28 mouse cellular contexts compared by ENCODE assay signal in the genomic region with DNA sequence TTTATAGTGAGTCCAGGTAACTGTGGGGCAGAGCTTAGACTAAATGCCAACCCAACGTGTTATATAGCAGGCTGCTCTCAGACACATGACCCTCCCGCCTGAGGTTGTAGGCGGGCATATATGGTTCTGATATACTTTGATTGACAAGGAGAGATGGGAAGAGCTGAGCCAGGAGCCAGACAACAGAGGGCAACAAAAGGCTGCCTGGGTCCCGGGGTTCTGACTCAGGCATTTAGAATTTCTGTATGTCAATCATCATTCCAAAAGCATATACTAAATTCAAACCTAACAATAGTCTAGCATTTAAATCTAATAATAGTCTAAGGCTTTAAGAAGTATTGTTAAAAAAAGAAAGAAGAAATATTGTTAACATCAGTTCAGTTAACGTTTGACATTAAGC.
"Had no signal": no experiment of that assay in that cellular context is flagged by ENCODE, and none has a peak within 500 bp of the region (broad histone marks: within the 10 kb centered on the region; RNA-seq: fewer than 3 reads in every experiment).

No protein-coding gene starts in this region.

- ATAC-seq: hindbrain, embryonic 16.5 days; inflammation-experienced regulatory T-cells, adult 6 months; intestine, embryonic 15.5 days; intestine, postnatal 0 days; liver, embryonic 12.5 days had no signal

- H3K4me1 ChIP-seq: heart, embryonic 10.5 days; hindbrain, embryonic 10.5 days; hindbrain, embryonic 12.5 days; intestine, embryonic 15.5 days; kidney, embryonic 15.5 days; limb, embryonic 13.5 days; limb, embryonic 15.5 days; liver, embryonic 12.5 days had no signal

- DNase-seq: gastrocnemius, adult 2 months; gastrocnemius, postnatal 10 days; gastrocnemius, postnatal 25 days; heart, adult 18-20 months; heart, postnatal 10 days; heart, postnatal 4 days; kidney, adult 18-20 months; kidney, adult 9 months; kidney, postnatal 14 days; kidney, postnatal 36 days; layer of hippocampus, adult 9-11 months; layer of hippocampus, postnatal 36 days; left cerebral cortex, postnatal 4 days had no signal

- H3K27me3 ChIP-seq: hindbrain, embryonic 12.5 days; intestine, embryonic 15.5 days; limb, embryonic 15.5 days had no signal

- H3K36me3 ChIP-seq: heart, embryonic 10.5 days; heart, embryonic 12.5 days; hindbrain, embryonic 10.5 days; hindbrain, embryonic 12.5 days; intestine, embryonic 15.5 days; kidney, embryonic 15.5 days; limb, embryonic 13.5 days; limb, embryonic 15.5 days; liver, embryonic 12.5 days had no signal

- H3K27ac ChIP-seq: gastrocnemius, adult 2 months; heart, embryonic 10.5 days; hindbrain, embryonic 10.5 days; hindbrain, embryonic 12.5 days; hindbrain, embryonic 14.5 days; intestine, embryonic 15.5 days; kidney, embryonic 15.5 days; kidney, postnatal 0 days; limb, embryonic 13.5 days; limb, embryonic 15.5 days; liver, embryonic 12.5 days; liver, embryonic 14.5 days had no signal

- H3K9ac ChIP-seq: heart, embryonic 12.5 days; hindbrain, embryonic 12.5 days; hindbrain, embryonic 14.5 days; intestine, embryonic 15.5 days; kidney, embryonic 15.5 days; limb, embryonic 13.5 days; limb, embryonic 15.5 days; liver, embryonic 12.5 days; liver, embryonic 14.5 days had no signal

- H3K4me3 ChIP-seq: gastrocnemius, adult 2 months; heart, embryonic 10.5 days; heart, embryonic 12.5 days; hindbrain, embryonic 10.5 days; hindbrain, embryonic 12.5 days; intestine, embryonic 15.5 days; kidney, embryonic 15.5 days; limb, embryonic 13.5 days; limb, embryonic 15.5 days; liver, embryonic 12.5 days had no signal

- H3K9me3 ChIP-seq: heart, embryonic 10.5 days; heart, embryonic 12.5 days; hindbrain, embryonic 10.5 days; hindbrain, embryonic 12.5 days; intestine, embryonic 15.5 days; kidney, embryonic 15.5 days; limb, embryonic 13.5 days; limb, embryonic 15.5 days; liver, embryonic 12.5 days had no signal

- H3K4me2 ChIP-seq: heart, embryonic 12.5 days; hindbrain, embryonic 12.5 days; hindbrain, embryonic 14.5 days; intestine, embryonic 15.5 days; kidney, embryonic 15.5 days; limb, embryonic 13.5 days; limb, embryonic 15.5 days; liver, embryonic 12.5 days had no signal
